Mouse (Mus musculus): ENCODE data around the gene Il1rl1.

DNA sequence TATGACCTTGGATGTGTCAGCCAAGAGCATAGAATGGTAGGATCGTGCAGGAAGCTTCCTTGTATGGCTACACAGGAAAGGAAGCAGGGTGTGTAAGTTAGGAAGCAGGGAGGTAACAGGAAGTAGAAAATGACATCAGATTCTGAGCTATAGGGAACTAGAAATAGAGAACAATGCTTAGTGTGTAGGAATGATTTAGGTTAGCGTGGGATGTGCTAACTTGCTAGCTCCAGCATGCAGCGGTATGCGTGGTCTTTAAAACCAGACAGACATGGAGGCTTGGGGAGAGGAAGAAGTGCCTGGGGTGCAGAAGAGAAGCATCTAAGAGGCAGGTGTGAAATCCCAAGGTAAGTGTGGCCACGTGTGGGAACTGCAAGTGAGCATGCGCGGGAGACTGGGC is 24.7 kb upstream of the Il1rl1 start:
- no peak for TF ChIP-seq POLR2A (IDR thresholded peaks at IDR 0.05; ENCODE audit: control insufficient read depth, low read depth, low read length)
- TF ChIP-seq CTCF (IDR thresholded peaks at IDR 0.05; ENCODE audit: control insufficient read depth, insufficient read depth, insufficient replicate concordance, low read depth, low read length) = no peak

All from testis, adult 2 months (tissue).